Mouse (Mus musculus) gastrocnemius, postnatal 14 days (tissue): ENCODE measurements around the gene Tmbim7. TPM values are rescaled to one million over a fixed set of nuclear protein-coding genes. Genes with fewer than 3 reads are reported as not detected.
"Not testable (repeated sequence)": the region's sequence is repeated elsewhere in the genome, so short reads cannot be mapped to it uniquely, and the experiment has no call there.

Source experiments
- DNase-seq: peaks from one replicate; pipeline ENCODE4 v3.0.0; 2021; ENCODE audit warnings: mixed read lengths
- intact Hi-C: fragments of 180-260 bp; cut with DNase I; formaldehyde crosslinking; loops from one replicate; pipeline ENCODE4 v1.15.1; 2025; ENCODE audit warnings: low total_unique reads
- long read RNA-seq, 2 experiments: library from polyadenylated mRNA; stranded (forward); transcript quantifications; one replicate each; pipeline ENCODE4 v2.0.0; 2021
- total RNA-seq, 2 experiments: library from RNA; stranded (reverse); gene quantifications; 2 replicates each; pipeline ENCODE4 v1.2.3; 2021

Tmbim7 gene
- not detected for total RNA-seq
- long read RNA-seq, experiment 1, result 0 reads
- long read RNA-seq, experiment 2, result 0 reads

GRCm38 (mm10) chr5:3650881-3651280 lies at the start of gene Tmbim7:
Gene Tmbim7 (plus strand): TSS chr5:3651181.
- no peak for DNase-seq
- intact Hi-C loops, result no loop called here

- intact Hi-C loops, result no loop called here
- no peak for DNase-seq
Measured at GRCm38 (mm10) chr5:3607114-3607513, 43.9 kb upstream of the Tmbim7 start.

GRCm38 (mm10) chr5:3609241-3609640 lies 41.7 kb upstream of the Tmbim7 start:
- DNase-seq, result no peak
- intact Hi-C loops, result no loop called here

GRCm38 (mm10) chr5:3611835-3612234 lies 39.1 kb upstream of the Tmbim7 start:
- intact Hi-C loops, result not testable (repeated sequence)

GRCm38 (mm10) chr5:3620486-3620885 lies 30.5 kb upstream of the Tmbim7 start:
- DNase-seq, result no peak
- intact Hi-C loops, result no loop called here

More at GRCm38 (mm10) chr5:3611835-3612234, 39.1 kb upstream of the Tmbim7 start:
- not testable (repeated sequence) for DNase-seq

GRCm38 (mm10) chr5:3630055-3630454 lies 20.9 kb upstream of the Tmbim7 start:
- intact Hi-C loops, result no loop called here
- DNase-seq, result no peak

GRCm38 (mm10) chr5:3631512-3632271 lies 19.3 kb upstream of the Tmbim7 start:
- intact Hi-C loops, result no loop called here
- no peak for DNase-seq

GRCm38 (mm10) chr5:3632285-3632684 lies 18.7 kb upstream of the Tmbim7 start:
- intact Hi-C loops, result no loop called here
- DNase-seq, result no peak

- DNase-seq, result no peak
Measured at GRCm38 (mm10) chr5:3633315-3633714, 17.7 kb upstream of the Tmbim7 start.

GRCm38 (mm10) chr5:3633951-3634350 lies 17.0 kb upstream of the Tmbim7 start:
- DNase-seq, result no peak
- intact Hi-C loops, result no loop called here

More at GRCm38 (mm10) chr5:3633315-3633714, 17.7 kb upstream of the Tmbim7 start:
- intact Hi-C loops, result no loop called here

GRCm38 (mm10) chr5:3635286-3635685 lies 15.7 kb upstream of the Tmbim7 start:
- no peak for DNase-seq
- intact Hi-C loops, result no loop called here

- DNase-seq, result no peak
- intact Hi-C loops, result loop anchor here (10.0 kb wide), 1 partner anchor 170 kb away; no protein-coding TSS in a partner anchor
Measured at GRCm38 (mm10) chr5:3644621-3645020, 6.4 kb upstream of the Tmbim7 start.

GRCm38 (mm10) chr5:3645326-3645725 lies 5.7 kb upstream of the Tmbim7 start:
- no peak for DNase-seq
- intact Hi-C loops, result loop anchor here (10.0 kb wide), 1 partner anchor 169 kb away; no protein-coding TSS in a partner anchor

- intact Hi-C loops, result loop anchor here (10.0 kb wide), 1 partner anchor 168 kb away; no protein-coding TSS in a partner anchor
- no peak for DNase-seq
Measured at GRCm38 (mm10) chr5:3646539-3646938, 4.4 kb upstream of the Tmbim7 start.

GRCm38 (mm10) chr5:3646991-3647707 lies 3.8 kb upstream of the Tmbim7 start:
- intact Hi-C loops, result loop anchor here (10.0 kb wide), 1 partner anchor 168 kb away; no protein-coding TSS in a partner anchor
- peak; percentile 41 for DNase-seq

- DNase-seq, result peak; percentile 91
- intact Hi-C loops, result loop anchor here (10.0 kb wide), 1 partner anchor 167 kb away; no protein-coding TSS in a partner anchor
Measured at GRCm38 (mm10) chr5:3647708-3648121, 3.3 kb upstream of the Tmbim7 start.

- intact Hi-C loops, result loop anchor here (10.0 kb wide), 1 partner anchor 166 kb away; no protein-coding TSS in a partner anchor
- DNase-seq, result no peak
Measured at GRCm38 (mm10) chr5:3648206-3648848, 2.7 kb upstream of the Tmbim7 start.

GRCm38 (mm10) chr5:3648849-3649210 lies 2.2 kb upstream of the Tmbim7 start:
- intact Hi-C loops, result loop anchor here (10.0 kb wide), 1 partner anchor 166 kb away; no protein-coding TSS in a partner anchor

GRCm38 (mm10) chr5:3651621-3652020 lies 640 bp downstream of the Tmbim7 start:
- intact Hi-C loops, result no loop called here

More at GRCm38 (mm10) chr5:3648849-3649210, 2.2 kb upstream of the Tmbim7 start:
- DNase-seq, result no peak

More at GRCm38 (mm10) chr5:3651621-3652020, 640 bp downstream of the Tmbim7 start:
- no peak for DNase-seq
